Mouse (Mus musculus): ENCODE results near the gene Arhgap6. TPM values are rescaled to one million over a fixed set of nuclear protein-coding genes. Genes with fewer than 3 reads are reported as not detected.

The Arhgap6 gene
- polyA plus RNA-seq, 1 experiment from 2014 or later, result 9.8 TPM

DNA sequence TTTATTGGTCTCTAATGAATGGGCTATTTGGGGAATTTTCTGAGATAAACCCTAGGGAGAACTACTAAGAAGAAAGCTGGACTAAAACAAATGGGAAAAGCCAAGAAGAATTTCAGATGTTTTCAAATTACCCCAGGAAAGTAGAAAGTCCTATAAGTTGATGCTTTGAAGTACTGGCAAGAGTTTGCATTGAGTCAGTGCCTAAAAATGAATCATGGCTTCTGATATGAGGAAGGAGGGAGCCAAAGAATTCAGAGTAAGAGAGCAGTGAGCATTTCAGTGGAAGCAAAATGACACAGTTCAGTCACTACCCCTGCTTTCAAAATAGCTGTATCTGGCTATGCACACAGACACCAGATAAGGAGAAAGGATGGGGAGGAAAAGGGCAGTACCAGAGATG lies 461.8 kb downstream of the Arhgap6 start:
- Histone ChIP-seq H3K36me3 (ENCODE audit: control insufficient read depth, insufficient read depth, low read length) (no peaks in the 10 kb centered on the region), H3K4me2 (replicated peaks; ENCODE audit: low read depth, low read length) (no peak overlapping the region), H3K4me3 (ENCODE audit: low read depth, low read length) (no peak overlapping the region), H3K4me1 (ENCODE audit: control insufficient read depth, insufficient read depth, low read length) (no peaks in the 10 kb centered on the region), H3K9me3 (ENCODE audit: control insufficient read depth, low read depth, low read length) (no peaks in the 10 kb centered on the region), H3K9ac (replicated peaks; ENCODE audit: low read depth, low read length) (no peak overlapping the region), H3K27ac (ENCODE audit: low read length) (no peak overlapping the region), H3K27me3 (ENCODE audit: control insufficient read depth, insufficient read depth, low read length) (no peaks in the 10 kb centered on the region)
- no peak for ATAC-seq (ENCODE audit: insufficient number of reproducible peaks, insufficient read depth, low FRiP score, low read depth)

DNA sequence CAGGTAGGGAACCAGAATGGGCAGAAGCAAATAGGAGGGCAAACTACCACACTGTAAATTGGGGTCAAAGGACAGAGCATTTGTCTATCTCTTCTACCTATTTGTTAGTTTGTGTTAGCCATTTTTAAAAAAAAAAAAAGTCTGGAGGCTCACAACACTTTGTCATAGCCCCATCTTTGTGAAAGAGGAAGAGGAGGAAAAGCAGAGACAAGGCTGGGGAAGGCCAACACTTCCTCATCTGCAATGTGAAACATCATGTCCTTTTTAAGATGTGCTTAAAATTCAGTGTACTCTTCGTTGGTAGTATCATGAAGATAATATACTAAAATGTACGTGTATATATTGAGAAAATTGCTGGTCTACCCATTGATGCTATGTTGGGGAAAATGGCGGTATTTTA lies 466.1 kb downstream of the Arhgap6 start:
- Histone ChIP-seq H3K27me3 (ENCODE audit: control insufficient read depth, insufficient read depth, low read length) (no peaks in the 10 kb centered on the region), H3K9me3 (ENCODE audit: control insufficient read depth, low read depth, low read length) (no peaks in the 10 kb centered on the region), H3K4me2 (replicated peaks; ENCODE audit: low read depth, low read length) (no peak overlapping the region), H3K4me3 (ENCODE audit: low read depth, low read length) (no peak overlapping the region), H3K4me1 (ENCODE audit: control insufficient read depth, insufficient read depth, low read length) (no peaks in the 10 kb centered on the region), H3K27ac (ENCODE audit: low read length) (no peak overlapping the region), H3K9ac (replicated peaks; ENCODE audit: low read depth, low read length) (no peak overlapping the region), H3K36me3 (ENCODE audit: control insufficient read depth, insufficient read depth, low read length) (no peaks in the 10 kb centered on the region)
- no peak for ATAC-seq (ENCODE audit: insufficient number of reproducible peaks, insufficient read depth, low FRiP score, low read depth)
- WGBS, result 77% methylated on average over 3 of the region's 3 CpGs

DNA sequence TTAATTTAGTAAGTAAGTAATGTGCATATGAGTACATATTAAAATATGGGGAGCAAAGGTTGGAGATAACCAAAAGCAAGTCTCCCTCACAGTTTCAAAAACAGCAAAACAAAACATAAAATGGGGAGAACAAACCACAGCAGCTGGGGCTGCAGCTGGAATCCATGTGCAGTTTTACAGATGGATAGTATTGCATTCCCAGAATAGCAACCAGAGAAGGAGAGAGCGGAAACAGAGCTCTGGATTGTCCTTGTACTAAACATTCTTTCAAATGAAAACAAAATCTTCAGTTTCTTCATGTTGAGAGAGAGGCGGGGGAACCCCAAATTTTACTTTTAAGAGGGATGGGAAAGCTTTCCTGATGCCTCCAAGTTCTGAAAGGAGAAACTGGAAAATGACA lies 467.3 kb downstream of the Arhgap6 start:
- Histone ChIP-seq H3K27me3 (ENCODE audit: control insufficient read depth, insufficient read depth, low read length) (no peaks in the 10 kb centered on the region), H3K27ac (ENCODE audit: low read length) (peak overlapping the region; percentile 55; the same call in 1 of the 2 replicates), H3K9me3 (ENCODE audit: control insufficient read depth, low read depth, low read length) (no peaks in the 10 kb centered on the region), H3K4me3 (ENCODE audit: low read depth, low read length) (no peak overlapping the region), H3K4me2 (replicated peaks; ENCODE audit: low read depth, low read length) (no peak overlapping the region), H3K9ac (replicated peaks; ENCODE audit: low read depth, low read length) (no peak overlapping the region), H3K4me1 (ENCODE audit: control insufficient read depth, insufficient read depth, low read length) (no peaks in the 10 kb centered on the region), H3K36me3 (ENCODE audit: control insufficient read depth, insufficient read depth, low read length) (no peaks in the 10 kb centered on the region)
- 51% methylated on average over 2 of the region's 2 CpGs for WGBS
- no peak for ATAC-seq (ENCODE audit: insufficient number of reproducible peaks, insufficient read depth, low FRiP score, low read depth)

DNA sequence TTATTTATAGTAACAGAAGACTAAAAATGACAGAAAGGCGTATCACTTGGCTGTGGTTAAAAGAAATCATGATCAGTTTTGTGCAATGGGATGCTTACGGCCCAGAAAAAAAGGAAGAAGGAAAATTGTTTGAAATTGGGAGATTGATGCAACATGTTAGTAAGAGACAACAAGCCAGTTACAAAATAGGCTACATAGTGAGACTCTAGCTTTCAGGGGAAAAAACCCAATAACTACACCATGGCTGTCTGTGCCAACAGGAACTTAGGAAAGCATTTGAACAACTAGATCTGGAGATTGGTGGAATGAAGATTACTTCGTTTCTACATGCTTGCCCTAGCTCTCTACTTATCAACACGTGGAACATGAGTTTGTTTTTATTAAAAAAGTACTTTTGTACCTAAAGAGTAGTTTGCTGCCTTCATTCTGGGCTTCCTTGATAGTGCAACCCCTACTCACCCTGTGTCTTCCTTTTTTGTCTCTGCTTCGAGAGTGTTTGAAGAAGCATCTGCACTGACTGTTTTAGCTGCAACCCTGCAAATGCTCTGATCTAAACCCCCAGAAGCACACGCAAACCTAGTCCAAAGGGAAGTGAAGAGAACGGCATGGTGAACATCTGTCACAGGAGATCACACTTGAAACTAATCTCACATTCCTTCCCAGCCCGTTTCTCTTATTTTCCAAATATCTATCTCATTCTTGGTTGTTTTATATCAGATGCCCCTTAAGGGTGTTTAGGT lies 468.7 kb downstream of the Arhgap6 start:
- Histone ChIP-seq H3K27ac (ENCODE audit: low read length) (no peak overlapping the region), H3K4me1 (ENCODE audit: control insufficient read depth, insufficient read depth, low read length) (no peaks in the 10 kb centered on the region), H3K4me2 (replicated peaks; ENCODE audit: low read depth, low read length) (no peak overlapping the region), H3K4me3 (ENCODE audit: low read depth, low read length) (no peak overlapping the region), H3K36me3 (ENCODE audit: control insufficient read depth, insufficient read depth, low read length) (no peaks in the 10 kb centered on the region), H3K27me3 (ENCODE audit: control insufficient read depth, insufficient read depth, low read length) (no peaks in the 10 kb centered on the region), H3K9ac (replicated peaks; ENCODE audit: low read depth, low read length) (no peak overlapping the region), H3K9me3 (ENCODE audit: control insufficient read depth, low read depth, low read length) (no peaks in the 10 kb centered on the region)
- ATAC-seq (ENCODE audit: insufficient number of reproducible peaks, insufficient read depth, low FRiP score, low read depth), result no peak
- WGBS, result 69% methylated on average over 8 of the region's 8 CpGs

DNA sequence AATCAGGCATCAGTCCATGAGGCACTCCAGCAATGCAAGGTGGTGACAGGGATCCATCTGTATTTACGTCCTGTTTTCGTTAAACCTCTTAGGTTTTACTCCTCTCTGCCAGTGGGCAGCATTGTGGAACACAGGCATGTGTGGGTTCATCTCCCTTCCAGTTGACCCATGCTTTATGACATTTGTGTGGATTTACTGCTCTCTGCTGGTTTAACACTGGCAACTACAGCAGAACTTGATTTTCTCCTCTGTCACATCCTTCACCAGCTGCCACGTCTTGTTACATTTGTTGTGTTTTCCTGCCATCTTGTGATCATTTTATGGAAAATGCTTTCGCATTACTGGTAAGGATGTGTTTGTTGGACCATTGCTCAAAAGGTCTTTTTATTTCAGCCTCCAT lies 504.7 kb downstream of the Arhgap6 start:
- no peak for ATAC-seq (ENCODE audit: insufficient number of reproducible peaks, insufficient read depth, low FRiP score, low read depth)
- whole genome bisulfite sequencing, result 66% methylated on average over 4 of the region's 4 CpGs
- H3K36me3 ChIP-seq (ENCODE audit: control insufficient read depth, insufficient read depth, low read length), result no peaks in the 10 kb centered on the region

DNA sequence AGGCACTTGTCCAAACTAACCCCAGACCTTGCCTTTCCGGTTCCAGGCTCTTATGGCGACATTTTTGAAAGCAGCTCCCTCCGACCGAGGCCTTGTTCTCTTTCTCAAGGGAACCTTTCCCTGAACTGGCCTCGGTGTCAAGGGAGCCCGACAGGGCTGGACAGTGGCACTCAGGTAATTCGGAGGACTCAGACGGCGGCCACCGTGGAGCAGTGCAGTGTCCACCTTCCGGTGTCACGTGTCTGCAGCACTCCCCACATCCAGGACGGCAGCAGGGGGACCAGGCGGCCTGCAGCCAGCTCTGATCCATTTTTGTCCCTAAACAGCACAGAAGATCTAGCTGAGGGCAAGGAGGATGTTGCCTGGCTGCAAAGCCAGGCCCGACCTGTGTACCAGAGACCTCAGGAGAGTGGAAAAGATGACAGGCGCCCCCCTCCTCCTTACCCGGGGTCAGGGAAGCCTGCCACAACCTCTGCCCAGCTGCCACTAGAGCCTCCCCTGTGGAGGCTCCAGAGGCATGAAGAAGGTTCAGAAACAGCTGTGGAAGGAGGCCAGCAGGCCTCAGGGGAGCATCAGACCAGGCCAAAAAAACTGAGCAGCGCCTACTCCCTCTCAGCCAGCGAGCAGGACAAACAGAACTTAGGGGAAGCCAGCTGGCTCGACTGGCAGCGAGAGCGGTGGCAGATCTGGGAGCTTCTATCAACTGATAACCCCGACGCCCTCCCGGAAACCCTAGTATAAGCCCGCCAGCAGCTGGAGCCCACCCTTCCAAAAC lies 507.6 kb downstream of the Arhgap6 start:
- H3K36me3 ChIP-seq (ENCODE audit: control insufficient read depth, insufficient read depth, low read length), result no peaks in the 10 kb centered on the region
- no peaks in the 10 kb centered on the region for H3K4me1 ChIP-seq (ENCODE audit: control insufficient read depth, insufficient read depth, low read length)
- ATAC-seq (ENCODE audit: insufficient number of reproducible peaks, insufficient read depth, low FRiP score, low read depth), result no peak
- H3K27ac ChIP-seq (ENCODE audit: low read length), result no peak overlapping the region
- no peaks in the 10 kb centered on the region for H3K9me3 ChIP-seq (ENCODE audit: control insufficient read depth, low read depth, low read length)
- no peak overlapping the region for H3K4me2 ChIP-seq (replicated peaks; ENCODE audit: low read depth, low read length)
- no peaks in the 10 kb centered on the region for H3K27me3 ChIP-seq (ENCODE audit: control insufficient read depth, insufficient read depth, low read length)
- no peak overlapping the region for H3K9ac ChIP-seq (replicated peaks; ENCODE audit: low read depth, low read length)
- H3K4me3 ChIP-seq (ENCODE audit: low read depth, low read length), result no peak overlapping the region
- 65% methylated on average over 26 of the region's 26 CpGs for WGBS

More for the DNA sequence above, 504.7 kb downstream of the Arhgap6 start:
- H3K9ac ChIP-seq (replicated peaks; ENCODE audit: low read depth, low read length), result no peak overlapping the region
- H3K4me3 ChIP-seq (ENCODE audit: low read depth, low read length), result no peak overlapping the region
- no peak overlapping the region for H3K27ac ChIP-seq (ENCODE audit: low read length)
- H3K27me3 ChIP-seq (ENCODE audit: control insufficient read depth, insufficient read depth, low read length), result no peaks in the 10 kb centered on the region
- no peaks in the 10 kb centered on the region for H3K4me1 ChIP-seq (ENCODE audit: control insufficient read depth, insufficient read depth, low read length)
- no peaks in the 10 kb centered on the region for H3K9me3 ChIP-seq (ENCODE audit: control insufficient read depth, low read depth, low read length)
- no peak overlapping the region for H3K4me2 ChIP-seq (replicated peaks; ENCODE audit: low read depth, low read length)

DNA sequence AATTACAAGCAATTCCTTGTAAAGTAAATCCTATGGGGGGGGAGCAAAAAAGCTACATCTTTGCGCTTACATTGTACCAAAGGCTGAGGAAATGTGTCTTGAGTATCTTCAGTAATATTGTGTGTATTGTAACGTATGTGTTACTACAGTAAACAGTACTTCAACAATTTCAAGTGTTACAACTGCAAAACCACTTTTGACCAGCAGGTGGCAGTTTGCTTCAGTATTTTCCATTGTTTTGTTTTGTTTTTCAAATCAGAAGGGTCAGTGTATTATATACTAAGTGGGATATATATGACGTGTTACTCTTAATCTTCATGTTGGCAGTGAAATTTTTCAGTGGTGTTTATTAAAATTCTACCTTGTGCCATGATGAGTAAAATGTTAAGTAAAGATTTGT lies 509.0 kb downstream of the Arhgap6 start:
- Histone ChIP-seq H3K36me3 (ENCODE audit: control insufficient read depth, insufficient read depth, low read length) (no peaks in the 10 kb centered on the region), H3K4me2 (replicated peaks; ENCODE audit: low read depth, low read length) (no peak overlapping the region), H3K27ac (ENCODE audit: low read length) (no peak overlapping the region), H3K4me3 (ENCODE audit: low read depth, low read length) (no peak overlapping the region), H3K9me3 (ENCODE audit: control insufficient read depth, low read depth, low read length) (no peaks in the 10 kb centered on the region), H3K9ac (replicated peaks; ENCODE audit: low read depth, low read length) (no peak overlapping the region), H3K27me3 (ENCODE audit: control insufficient read depth, insufficient read depth, low read length) (no peaks in the 10 kb centered on the region), H3K4me1 (ENCODE audit: control insufficient read depth, insufficient read depth, low read length) (no peaks in the 10 kb centered on the region)
- 45% methylated on average over 3 of the region's 3 CpGs for WGBS
- ATAC-seq (ENCODE audit: insufficient number of reproducible peaks, insufficient read depth, low FRiP score, low read depth), result no peak

DNA sequence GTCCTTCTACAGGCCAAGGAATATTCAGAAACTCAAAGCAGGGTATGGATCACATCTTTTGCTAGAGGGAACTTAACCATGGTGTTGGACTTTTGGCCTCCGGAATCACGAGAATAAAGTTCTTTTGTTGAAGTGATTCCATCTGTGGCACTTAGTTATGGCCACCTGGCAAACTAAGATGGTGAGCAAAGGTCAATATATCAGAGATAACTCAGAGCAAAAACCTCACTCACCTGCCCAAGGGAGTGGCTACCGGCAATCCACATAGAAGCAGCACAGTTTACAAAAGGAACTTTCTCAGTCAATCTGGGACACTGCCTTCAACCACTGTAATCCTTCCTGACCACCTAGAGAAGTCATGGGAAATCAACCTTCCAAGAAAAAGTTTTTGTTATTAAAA lies 513.7 kb downstream of the Arhgap6 start:
- no peak for ATAC-seq (ENCODE audit: insufficient number of reproducible peaks, insufficient read depth, low FRiP score, low read depth)
- no peaks in the 10 kb centered on the region for H3K9me3 ChIP-seq (ENCODE audit: control insufficient read depth, low read depth, low read length)
- WGBS, result 76% methylated on average over 3 of the region's 3 CpGs

More for the DNA sequence above, 513.7 kb downstream of the Arhgap6 start:
- no peak overlapping the region for H3K27ac ChIP-seq (ENCODE audit: low read length)
- no peak overlapping the region for H3K4me3 ChIP-seq (ENCODE audit: low read depth, low read length)
- peaks cover 2% of the 10 kb centered on the region; the same call in 1 of the 2 replicates for H3K36me3 ChIP-seq (ENCODE audit: control insufficient read depth, insufficient read depth, low read length)
- H3K4me1 ChIP-seq (ENCODE audit: control insufficient read depth, insufficient read depth, low read length), result no peaks in the 10 kb centered on the region
- H3K9ac ChIP-seq (replicated peaks; ENCODE audit: low read depth, low read length), result no peak overlapping the region
- no peak overlapping the region for H3K4me2 ChIP-seq (replicated peaks; ENCODE audit: low read depth, low read length)
- H3K27me3 ChIP-seq (ENCODE audit: control insufficient read depth, insufficient read depth, low read length), result no peaks in the 10 kb centered on the region

Data from stomach, embryonic 14.5 days (tissue).